Mouse (Mus musculus) erythroblast, embryonic 14.5 days (primary cell): Measurements from ENCODE around the gene Vti1a.

Experiments used
- GATA1 ChIP-seq: IDR thresholded peaks from 2 replicates; pipeline ENCODE4 v1.6.1; 2012; ENCODE audit warnings: low read length, inconsistent platforms, mixed read lengths
- TAL1 ChIP-seq: IDR thresholded peaks from 3 replicates; pipeline ENCODE4 v1.6.1; 2012; ENCODE audit warnings: low read length, inconsistent platforms, mixed read lengths

DNA sequence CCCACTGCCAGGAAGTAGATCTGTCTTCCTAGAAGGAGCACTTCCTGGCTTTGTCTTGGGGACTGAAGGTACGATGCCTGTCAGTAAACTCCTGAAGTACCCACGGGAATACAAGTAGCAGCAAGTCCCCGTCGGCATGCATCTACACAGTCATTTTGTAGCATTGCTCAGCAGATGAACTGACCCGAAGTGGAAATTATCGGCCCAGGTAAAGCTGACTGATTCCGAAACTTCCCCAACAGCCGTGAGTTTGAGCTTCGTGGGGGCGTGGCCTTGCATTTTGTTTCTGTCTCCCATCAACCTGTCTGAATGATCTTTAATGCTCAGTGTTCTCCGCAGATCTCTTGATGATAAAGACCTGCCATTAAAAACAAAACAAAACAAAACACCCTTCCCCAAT is 85.5 kb downstream of the Vti1a start:
- TF ChIP-seq TAL1 (no peak), GATA1 (no peak)
